Mouse (Mus musculus) spleen, adult 2 months (tissue): ENCODE data around the gene Hmg20a.

ENCODE experiments used
- CTCF ChIP-seq: fragments of 200-500 bp; IDR thresholded peaks from 2 replicates; pipeline ENCODE4 v1.5.1; 2011; ENCODE audit warnings: mild to moderate bottlenecking, inconsistent platforms; ENCODE audit not compliant: insufficient read depth, insufficient read length, insufficient replicate concordance; ENCODE audit errors: extremely low read depth
- POLR2A ChIP-seq: fragments of 200-500 bp; IDR thresholded peaks from 2 replicates; pipeline ENCODE4 v1.6.1; 2011; ENCODE audit warnings: low read depth, low read length, inconsistent platforms

GRCm38 (mm10) chr9:56495088-56495487 lies 76.7 kb downstream of the Hmg20a start:
- TF ChIP-seq POLR2A: no peak
- TF ChIP-seq CTCF: no peak
